29 mouse cellular contexts compared by ENCODE assay signal in genomic region chr1:118752869-118753268, GRCm38 (mm10).
DNase-seq lines count a peak whose midpoint lies in the region; ATAC-seq and TF ChIP-seq lines count a peak whose summit lies in the region.
"Had no signal": no experiment of that assay in that cellular context is flagged by ENCODE, and none has a peak within 500 bp of the region (broad histone marks: within the 10 kb centered on the region; RNA-seq: fewer than 3 reads in every experiment).

No protein-coding gene starts in this region.

- no peak for ATAC-seq in kidney, embryonic 16.5 days (ENCODE audit: low FRiP score, low TSS enrichment)
- ATAC-seq: forebrain, embryonic 15.5 days; hindbrain, embryonic 16.5 days; Patski had no signal

- H3K9me3 ChIP-seq in kidney, embryonic 16.5 days (ENCODE audit: low read length), result no peaks in the 10 kb centered on the region
- H3K9me3 ChIP-seq: embryonic facial prominence, embryonic 10.5 days; embryonic facial prominence, embryonic 13.5 days; forebrain, embryonic 12.5 days; forebrain, embryonic 15.5 days; heart, embryonic 12.5 days; heart, embryonic 15.5 days; hindbrain, embryonic 10.5 days; hindbrain, embryonic 13.5 days had no signal

- no peak overlapping the region for H3K9ac ChIP-seq in kidney, embryonic 16.5 days (replicated peaks; ENCODE audit: low read length)
- H3K9ac ChIP-seq: embryonic facial prominence, embryonic 13.5 days; forebrain, embryonic 12.5 days; forebrain, embryonic 15.5 days; heart, embryonic 12.5 days; heart, embryonic 15.5 days; hindbrain, embryonic 13.5 days had no signal

- H3K4me1 ChIP-seq in kidney, adult 2 months (ENCODE audit: control insufficient read depth, insufficient read depth, low read length), result peaks cover 7% of the 10 kb centered on the region; the same call in 1 of the 2 replicates
- peaks cover 21% of the 10 kb centered on the region for H3K4me1 ChIP-seq in kidney, embryonic 16.5 days (ENCODE audit: insufficient read depth, low read length)
- H3K4me1 ChIP-seq: forebrain, embryonic 12.5 days; forebrain, embryonic 15.5 days; hindbrain, embryonic 10.5 days had no signal

- H3K4me3 ChIP-seq in kidney, adult 2 months (ENCODE audit: insufficient read depth, low read depth, low read length), result no peak overlapping the region
- no peak overlapping the region for H3K4me3 ChIP-seq in kidney, embryonic 16.5 days (ENCODE audit: low read length)
- H3K4me3 ChIP-seq: embryonic facial prominence, embryonic 10.5 days; embryonic facial prominence, embryonic 13.5 days; erythroblast, embryonic 14.5 days; forebrain, embryonic 12.5 days; forebrain, embryonic 15.5 days; heart, embryonic 12.5 days; heart, embryonic 15.5 days; hindbrain, embryonic 10.5 days; hindbrain, embryonic 13.5 days had no signal

- H3K27me3 ChIP-seq in kidney, adult 2 months (replicated peaks; ENCODE audit: control insufficient read depth, insufficient read depth, low read length), result no peaks in the 10 kb centered on the region
- H3K27me3 ChIP-seq in kidney, embryonic 16.5 days (ENCODE audit: insufficient read depth, low read length), result no peaks in the 10 kb centered on the region
- H3K27me3 ChIP-seq: embryonic facial prominence, embryonic 13.5 days; forebrain, embryonic 12.5 days; forebrain, embryonic 15.5 days; heart, embryonic 12.5 days; heart, embryonic 15.5 days; hindbrain, embryonic 13.5 days; Patski had no signal

- DNase-seq in adrenal gland, adult 2 months, result peak; percentile 60
- no peak for DNase-seq in adrenal gland, postnatal 4 days (ENCODE audit: low spot score in 2 of 2)
- DNase-seq in kidney, adult 2 months, result peak; percentile 36
- DNase-seq in kidney, postnatal 10 days, result no peak
- DNase-seq in kidney, postnatal 4 days, result no peak
- DNase-seq in left cerebral cortex, postnatal 10 days (ENCODE audit: extremely low spot score in 1 of 2, low spot score in 2 of 2), result no peak
- DNase-seq: B cell, adult 2 months; cerebellum, adult 11-12 months; cerebellum, adult 8-10 months; cerebellum, postnatal 10 days; cerebellum, postnatal 36 days; embryo, embryonic 11 days; gastrocnemius, postnatal 25 days; heart, adult 18-20 months; heart, postnatal 10 days; heart, postnatal 36 days had no signal

- 66% methylated on average over 3 of the region's 3 CpGs for WGBS in kidney, adult 2 months
- WGBS in kidney, embryonic 16.5 days, result 64% methylated on average over 3 of the region's 3 CpGs

- TF ChIP-seq CTCF in kidney, adult 2 months (conservative IDR thresholded peaks at IDR 0.05; ENCODE audit: insufficient read depth, insufficient read length, low read depth, low read length), result no peak

- H3K4me2 ChIP-seq in kidney, embryonic 16.5 days (replicated peaks; ENCODE audit: low read depth, low read length), result no peak overlapping the region
- H3K4me2 ChIP-seq: embryonic facial prominence, embryonic 13.5 days; forebrain, embryonic 12.5 days; forebrain, embryonic 15.5 days; heart, embryonic 12.5 days; heart, embryonic 15.5 days; hindbrain, embryonic 13.5 days had no signal

- H3K27ac ChIP-seq in kidney, adult 2 months (ENCODE audit: insufficient read depth, low read depth, low read length), result peak overlapping the region; percentile 55
- H3K27ac ChIP-seq in kidney, embryonic 16.5 days (ENCODE audit: low read length), result 0 out of 2 replicates have a peak overlapping the region, but pooled peaks have one; percentile 41
- H3K27ac ChIP-seq: embryonic facial prominence, embryonic 10.5 days; embryonic facial prominence, embryonic 13.5 days; forebrain, embryonic 12.5 days; forebrain, embryonic 15.5 days; heart, embryonic 15.5 days; hindbrain, embryonic 10.5 days; hindbrain, embryonic 13.5 days had no signal

- H3K36me3 ChIP-seq in kidney, adult 2 months (ENCODE audit: control insufficient read depth, insufficient read depth, low read length), result no peaks in the 10 kb centered on the region
- no peaks in the 10 kb centered on the region for H3K36me3 ChIP-seq in kidney, embryonic 16.5 days (ENCODE audit: insufficient read depth, low read length)
- H3K36me3 ChIP-seq: embryonic facial prominence, embryonic 10.5 days; embryonic facial prominence, embryonic 13.5 days; forebrain, embryonic 12.5 days; forebrain, embryonic 15.5 days; G1E; heart, embryonic 12.5 days; heart, embryonic 15.5 days; hindbrain, embryonic 10.5 days; hindbrain, embryonic 13.5 days had no signal

- no peak for TF ChIP-seq POLR2A in kidney, adult 2 months (IDR thresholded peaks at IDR 0.05; ENCODE audit: low read depth, low read length)

- intact Hi-C loops in left cerebral cortex, postnatal 10 days (cut with DNase I), result loop anchor here (10.0 kb wide), 4 partner anchors 128 to 238 kb away; partner anchors contain the start of gene Tfcp2l1

Comparison
In these comparisons a context has a peak if more than half of its experiments do, and no peak if none do; other contexts are left out.
1. DNase-seq: peak in adrenal gland, adult 2 months (single experiment) and kidney, adult 2 months (single experiment); none in adrenal gland, postnatal 4 days (0 of 2), kidney, postnatal 10 days (single experiment), kidney, postnatal 4 days (0 of 2) and left cerebral cortex, postnatal 10 days (0 of 2).